ENCODE assay signal across 11 mouse cellular contexts in genomic region chr9:57972141-57972591, GRCm38 (mm10). TPM values are rescaled to one million over a fixed set of nuclear protein-coding genes. Genes with fewer than 3 reads are reported as not detected.
DNase-seq lines count a peak whose midpoint lies in the region; ATAC-seq and TF ChIP-seq lines count a peak whose summit lies in the region.
"Had no signal": no experiment of that assay in that cellular context is flagged by ENCODE, and none has a peak within 500 bp of the region (broad histone marks: within the 10 kb centered on the region; RNA-seq: fewer than 3 reads in every experiment).

No protein-coding gene starts in this region.

- peak overlapping the region; percentile 77 for H3K27ac ChIP-seq in embryonic fibroblast, embryonic 13.5 days (ENCODE audit: insufficient read depth, low read length)
- no peak overlapping the region for H3K27ac ChIP-seq in forebrain, embryonic 13.5 days
- H3K27ac ChIP-seq: liver, embryonic 13.5 days; stomach, embryonic 15.5 days had no signal

- H3K4me2 ChIP-seq in forebrain, embryonic 13.5 days: no peak overlapping the region
- H3K4me2 ChIP-seq: hindbrain, embryonic 14.5 days; liver, embryonic 13.5 days; stomach, embryonic 15.5 days had no signal

- H3K9me3 ChIP-seq in forebrain, embryonic 13.5 days (replicated peaks): no peaks in the 10 kb centered on the region
- H3K9me3 ChIP-seq: liver, embryonic 13.5 days; stomach, embryonic 15.5 days had no signal

- H3K4me1 ChIP-seq in embryonic fibroblast, embryonic 13.5 days (ENCODE audit: control insufficient read depth, insufficient read depth, low read length): peaks cover 9% of the 10 kb centered on the region
- no peaks in the 10 kb centered on the region for H3K4me1 ChIP-seq in forebrain, embryonic 13.5 days
- H3K4me1 ChIP-seq: stomach, embryonic 15.5 days had no signal

- DNase-seq in kidney, postnatal 36 days: peak; percentile 27 to 46
- DNase-seq in kidney, adult 9 months: no peak
- DNase-seq in CD8-positive naive resting alpha-beta T cell, adult 2 months (ENCODE audit: low read depth in 2 of 2, low spot score in 2 of 2): peak; percentile 30 to 52
- DNase-seq in naive thymus-derived CD4-positive, alpha-beta T cell, adult 2 months (ENCODE audit: low read depth): peak; percentile 57
- DNase-seq in ovary, postnatal 14 days (ENCODE audit: low spot score): no peak
- DNase-seq in cerebellum, adult 11 months: no peak
- DNase-seq: liver, embryonic 13.5 days had no signal

- TF ChIP-seq POLR2A in embryonic fibroblast, embryonic 13.5 days (IDR thresholded peaks at IDR 0.05; ENCODE audit: low read depth, low read length): no peak

- no peak overlapping the region for H3K4me3 ChIP-seq in embryonic fibroblast, embryonic 13.5 days (ENCODE audit: insufficient read depth, low read length)
- no peak overlapping the region for H3K4me3 ChIP-seq in forebrain, embryonic 13.5 days
- H3K4me3 ChIP-seq: liver, embryonic 13.5 days; stomach, embryonic 15.5 days had no signal

- no peak for ATAC-seq in forebrain, embryonic 13.5 days

- no peak overlapping the region for H3K9ac ChIP-seq in forebrain, embryonic 13.5 days
- H3K9ac ChIP-seq: hindbrain, embryonic 14.5 days; liver, embryonic 13.5 days; stomach, embryonic 15.5 days had no signal

- TF ChIP-seq CTCF in embryonic fibroblast, embryonic 13.5 days (IDR thresholded peaks at IDR 0.05; ENCODE audit: borderline replicate concordance, insufficient read depth, low read length): no peak

- H3K36me3 ChIP-seq in forebrain, embryonic 13.5 days (ENCODE audit: poor library complexity, severe bottlenecking): no peaks in the 10 kb centered on the region
- H3K36me3 ChIP-seq: liver, embryonic 13.5 days; stomach, embryonic 15.5 days had no signal

- WGBS in forebrain, embryonic 13.5 days: 73% methylated on average over 9 of the region's 9 CpGs

- H3K27me3 ChIP-seq in forebrain, embryonic 13.5 days: no peaks in the 10 kb centered on the region
- H3K27me3 ChIP-seq: liver, embryonic 13.5 days; stomach, embryonic 15.5 days had no signal

RNA-seq across cellular contexts. Expression of gene Sema7a, which starts 32.3 kb away (rescaled TPM):
- polyA plus RNA-seq in embryonic fibroblast, embryonic 13.5 days (2011; ENCODE audit: insufficient read length, low read depth, missing spikeins): 6.5 and 17.5 TPM in 2 replicates
- 1.1 and 2.2 TPM in 2 replicates for polyA plus RNA-seq in forebrain, embryonic 13.5 days (2015; fragmentation: Nextera tagmentation; extraction: Ambion mirVana)
- polyA plus RNA-seq: liver, embryonic 13.5 days had no signal

RNA-seq across cellular contexts. Expression of gene Cyp11a1, which starts 34.0 kb away (rescaled TPM):
- polyA plus RNA-seq in embryonic fibroblast, embryonic 13.5 days (2011; ENCODE audit: insufficient read length, low read depth, missing spikeins): 0.13 and 0.74 TPM in 2 replicates
- 0.23 and 0.65 TPM in 2 replicates for polyA plus RNA-seq in forebrain, embryonic 13.5 days (2015; fragmentation: Nextera tagmentation; extraction: Ambion mirVana)

Comparison
In these comparisons a context has a peak if more than half of its experiments do, and no peak if none do; other contexts are left out.
1. DNase-seq: peak in kidney, postnatal 36 days (2 of 2), CD8-positive naive resting alpha-beta T cell, adult 2 months (2 of 2) and naive thymus-derived CD4-positive, alpha-beta T cell, adult 2 months (single experiment); none in kidney, adult 9 months (single experiment), ovary, postnatal 14 days (single experiment) and cerebellum, adult 11 months (single experiment).